Mouse (Mus musculus): ENCODE data around the gene Vac14. TPM values are rescaled to one million over a fixed set of nuclear protein-coding genes. Genes with fewer than 3 reads are reported as not detected.

The Vac14 gene
- polyA plus RNA-seq, 1 experiment from 2014 or later, result 23.6 TPM

- no peak overlapping the region for H3K27ac ChIP-seq
- ATAC-seq, result no peak
- H3K9me3 ChIP-seq, result no peaks in the 10 kb centered on the region
- H3K4me1 ChIP-seq (replicated peaks), result peaks cover 3% of the 10 kb centered on the region
- peaks cover 45% of the 10 kb centered on the region for H3K36me3 ChIP-seq
- H3K9ac ChIP-seq (replicated peaks), result no peak overlapping the region
- 68% methylated on average over 8 of the region's 8 CpGs for WGBS
- H3K27me3 ChIP-seq, result no peaks in the 10 kb centered on the region
- H3K4me3 ChIP-seq (replicated peaks), result no peak overlapping the region
- no peak overlapping the region for H3K4me2 ChIP-seq (replicated peaks)
Observed at GRCm38 (mm10) chr8:110669932-110670628, 51.7 kb downstream of the Vac14 start.

GRCm38 (mm10) chr8:110671309-110671708 is 52.9 kb downstream of the Vac14 start:
- H3K9ac ChIP-seq (replicated peaks), result no peak overlapping the region
- H3K27ac ChIP-seq, result 0 out of 2 replicates have a peak overlapping the region, but pooled peaks have one; percentile 9
- peaks cover 53% of the 10 kb centered on the region for H3K36me3 ChIP-seq
- H3K4me2 ChIP-seq (replicated peaks), result no peak overlapping the region
- WGBS, result 84% methylated on average over 6 of the region's 6 CpGs
- no peak overlapping the region for H3K4me3 ChIP-seq (replicated peaks)
- H3K27me3 ChIP-seq, result no peaks in the 10 kb centered on the region
- no peaks in the 10 kb centered on the region for H3K9me3 ChIP-seq
- no peak for ATAC-seq
- no peaks in the 10 kb centered on the region for H3K4me1 ChIP-seq (replicated peaks)

GRCm38 (mm10) chr8:110672133-110672532 is 53.7 kb downstream of the Vac14 start:
- no peak for ATAC-seq
- Histone ChIP-seq H3K27me3 (no peaks in the 10 kb centered on the region), H3K4me3 (replicated peaks) (no peak overlapping the region), H3K9ac (replicated peaks) (no peak overlapping the region), H3K4me2 (replicated peaks) (no peak overlapping the region), H3K4me1 (replicated peaks) (no peaks in the 10 kb centered on the region), H3K36me3 (peaks cover 60% of the 10 kb centered on the region), H3K27ac (0 out of 2 replicates have a peak overlapping the region, but pooled peaks have one; percentile 9), H3K9me3 (no peaks in the 10 kb centered on the region)
- WGBS, result 91% methylated on average over 2 of the region's 2 CpGs

- no peaks in the 10 kb centered on the region for H3K9me3 ChIP-seq
- no peak overlapping the region for H3K27ac ChIP-seq
- H3K27me3 ChIP-seq, result no peaks in the 10 kb centered on the region
- H3K4me2 ChIP-seq (replicated peaks), result no peak overlapping the region
- no peaks in the 10 kb centered on the region for H3K4me1 ChIP-seq (replicated peaks)
- 87% methylated on average over 2 of the region's 2 CpGs for WGBS
- no peak overlapping the region for H3K9ac ChIP-seq (replicated peaks)
- peaks cover 65% of the 10 kb centered on the region for H3K36me3 ChIP-seq
- no peak for ATAC-seq
- H3K4me3 ChIP-seq (replicated peaks), result no peak overlapping the region
Observed at GRCm38 (mm10) chr8:110673168-110673567, 54.8 kb downstream of the Vac14 start.

GRCm38 (mm10) chr8:110674589-110674988 is 56.2 kb downstream of the Vac14 start:
- H3K9me3 ChIP-seq, result no peaks in the 10 kb centered on the region
- 92% methylated on average over 1 of the region's 1 CpGs for WGBS
- no peak for ATAC-seq
- no peak overlapping the region for H3K27ac ChIP-seq
- H3K4me3 ChIP-seq (replicated peaks), result no peak overlapping the region
- no peaks in the 10 kb centered on the region for H3K27me3 ChIP-seq
- peaks cover 72% of the 10 kb centered on the region for H3K36me3 ChIP-seq
- no peaks in the 10 kb centered on the region for H3K4me1 ChIP-seq (replicated peaks)
- H3K4me2 ChIP-seq (replicated peaks), result no peak overlapping the region
- H3K9ac ChIP-seq (replicated peaks), result no peak overlapping the region

DNA sequence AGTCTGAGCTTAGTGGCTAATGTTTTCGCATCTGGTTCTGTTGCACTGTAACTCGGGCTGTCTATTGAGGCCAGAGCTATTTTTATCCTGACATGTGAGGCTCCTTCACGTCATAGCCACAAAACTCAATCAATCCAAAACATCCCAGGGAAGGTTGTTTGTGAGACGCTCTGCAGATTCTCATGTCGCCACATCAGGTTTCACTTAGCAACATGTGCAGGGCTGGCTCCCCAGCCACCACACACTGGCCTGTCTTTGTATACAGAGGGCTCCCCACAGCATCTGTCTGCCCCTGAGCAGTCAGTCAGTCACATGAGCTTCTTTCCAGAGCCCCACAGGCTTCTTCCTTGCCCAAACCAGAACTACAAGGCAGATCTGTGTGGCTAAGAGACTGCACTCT is 58.3 kb downstream of the Vac14 start:
- no peaks in the 10 kb centered on the region for H3K4me1 ChIP-seq (replicated peaks)
- no peaks in the 10 kb centered on the region for H3K9me3 ChIP-seq
- 95% methylated on average over 5 of the region's 5 CpGs for WGBS
- peaks cover 63% of the 10 kb centered on the region for H3K36me3 ChIP-seq
- H3K9ac ChIP-seq (replicated peaks), result no peak overlapping the region; the same call in 1 of the 2 replicates
- no peak overlapping the region for H3K4me2 ChIP-seq (replicated peaks)
- H3K4me3 ChIP-seq (replicated peaks), result no peak overlapping the region
- no peak overlapping the region for H3K27ac ChIP-seq
- no peak for ATAC-seq
- no peaks in the 10 kb centered on the region for H3K27me3 ChIP-seq

- H3K4me2 ChIP-seq (replicated peaks), result no peak overlapping the region
- no peaks in the 10 kb centered on the region for H3K27me3 ChIP-seq
- ATAC-seq, result no peak
- no peak overlapping the region for H3K4me3 ChIP-seq (replicated peaks)
- no peak overlapping the region; the same call in 1 of the 2 replicates for H3K9ac ChIP-seq (replicated peaks)
- WGBS, result 91% methylated on average over 5 of the region's 5 CpGs
- no peaks in the 10 kb centered on the region for H3K9me3 ChIP-seq
- H3K4me1 ChIP-seq (replicated peaks), result no peaks in the 10 kb centered on the region
- H3K36me3 ChIP-seq, result peaks cover 58% of the 10 kb centered on the region
- H3K27ac ChIP-seq, result no peak overlapping the region
Observed at GRCm38 (mm10) chr8:110677174-110677660, 58.8 kb downstream of the Vac14 start.

- WGBS, result 75% methylated on average over 3 of the region's 3 CpGs
- H3K4me2 ChIP-seq (replicated peaks), result no peak overlapping the region
- no peaks in the 10 kb centered on the region for H3K9me3 ChIP-seq
- no peak for ATAC-seq
- H3K4me3 ChIP-seq (replicated peaks), result no peak overlapping the region
- H3K4me1 ChIP-seq (replicated peaks), result no peaks in the 10 kb centered on the region
- no peak overlapping the region for H3K9ac ChIP-seq (replicated peaks)
- H3K27me3 ChIP-seq, result no peaks in the 10 kb centered on the region
- peaks cover 60% of the 10 kb centered on the region for H3K36me3 ChIP-seq
- no peak overlapping the region for H3K27ac ChIP-seq
Observed at GRCm38 (mm10) chr8:110678989-110679388, 60.6 kb downstream of the Vac14 start.

DNA sequence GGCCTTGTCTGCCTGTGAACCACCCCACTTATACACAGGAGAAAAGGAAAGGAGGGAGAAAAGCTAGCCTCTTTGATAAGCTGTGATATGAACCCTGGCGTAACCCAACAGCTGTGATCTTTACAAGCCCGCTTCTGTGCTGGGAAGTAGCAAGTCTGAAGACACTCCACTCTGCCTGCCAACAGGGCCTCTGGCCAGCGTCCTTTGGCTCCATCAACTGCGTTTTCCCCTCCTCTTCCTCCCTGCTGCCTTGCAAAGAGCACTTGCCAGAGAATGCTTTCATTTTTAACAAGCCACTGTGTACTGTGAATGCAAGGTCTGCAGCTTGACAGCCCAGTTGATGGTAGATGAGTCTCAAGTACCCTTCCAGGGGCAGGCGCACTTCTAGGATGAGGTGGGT is 69.3 kb downstream of the Vac14 start:
- Histone ChIP-seq H3K4me3 (replicated peaks) (no peak overlapping the region), H3K27me3 (no peaks in the 10 kb centered on the region), H3K9me3 (no peaks in the 10 kb centered on the region), H3K4me1 (replicated peaks) (no peaks in the 10 kb centered on the region), H3K27ac (no peak overlapping the region), H3K36me3 (peaks cover 59% of the 10 kb centered on the region), H3K4me2 (replicated peaks) (no peak overlapping the region), H3K9ac (replicated peaks) (no peak overlapping the region)
- WGBS, result 94% methylated on average over 5 of the region's 5 CpGs
- ATAC-seq, result no peak

- WGBS, result 91% methylated on average over 9 of the region's 9 CpGs
- H3K4me2 ChIP-seq (replicated peaks), result no peak overlapping the region
- H3K27ac ChIP-seq, result no peak overlapping the region
- H3K9me3 ChIP-seq, result no peaks in the 10 kb centered on the region
- peaks cover 44% of the 10 kb centered on the region for H3K36me3 ChIP-seq
- H3K27me3 ChIP-seq, result no peaks in the 10 kb centered on the region
- peaks cover 4% of the 10 kb centered on the region for H3K4me1 ChIP-seq (replicated peaks)
- no peak overlapping the region for H3K9ac ChIP-seq (replicated peaks)
- no peak for ATAC-seq
- H3K4me3 ChIP-seq (replicated peaks), result no peak overlapping the region
Observed at GRCm38 (mm10) chr8:110689961-110690360, 71.6 kb downstream of the Vac14 start.

DNA sequence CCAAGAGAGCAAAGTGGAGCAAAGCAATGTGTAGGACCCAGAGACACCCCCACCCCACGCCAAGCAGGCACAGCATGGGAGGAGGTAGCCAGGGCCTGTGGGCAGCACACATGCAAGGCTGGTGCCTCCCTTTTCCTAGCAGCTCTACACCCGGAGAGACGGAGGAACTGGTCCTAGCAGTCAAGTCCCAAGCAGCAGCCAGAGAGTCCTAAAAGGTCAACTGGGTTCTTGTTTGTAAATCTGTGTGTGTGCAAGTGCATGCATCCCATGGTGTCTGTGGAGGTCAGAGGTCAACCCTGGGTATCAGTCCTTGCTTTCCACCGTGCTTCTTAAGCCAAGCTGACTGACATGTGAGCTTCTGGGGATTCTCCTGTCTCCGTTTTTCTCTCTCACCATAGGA is 75.8 kb downstream of the Vac14 start:
- WGBS, result 75% methylated on average over 5 of the region's 5 CpGs

GRCm38 (mm10) chr8:110694826-110695225 is 76.4 kb downstream of the Vac14 start:
- WGBS, result 93% methylated on average over 4 of the region's 4 CpGs
- Histone ChIP-seq H3K9me3 (no peaks in the 10 kb centered on the region), H3K36me3 (peaks cover 44% of the 10 kb centered on the region), H3K9ac (replicated peaks) (no peak overlapping the region), H3K27ac (0 out of 2 replicates have a peak overlapping the region, but pooled peaks have one; percentile 21), H3K4me1 (replicated peaks) (peaks cover 12% of the 10 kb centered on the region), H3K4me2 (replicated peaks) (no peak overlapping the region), H3K27me3 (no peaks in the 10 kb centered on the region), H3K4me3 (replicated peaks) (no peak overlapping the region)
- ATAC-seq, result no peak

More for the DNA sequence above, 75.8 kb downstream of the Vac14 start:
- Histone ChIP-seq H3K4me3 (replicated peaks) (no peak overlapping the region), H3K36me3 (peaks cover 44% of the 10 kb centered on the region), H3K9me3 (no peaks in the 10 kb centered on the region), H3K4me1 (replicated peaks) (peaks cover 12% of the 10 kb centered on the region), H3K27ac (0 out of 2 replicates have a peak overlapping the region, but pooled peaks have one; percentile 21), H3K9ac (replicated peaks) (no peak overlapping the region), H3K4me2 (replicated peaks) (no peak overlapping the region), H3K27me3 (no peaks in the 10 kb centered on the region)
- ATAC-seq, result no peak

All from midbrain, embryonic 13.5 days (tissue).